Mouse (Mus musculus) olfactory bulb, adult 2 months (tissue): ENCODE data around the gene Fggy. TPM values are rescaled to one million over a fixed set of nuclear protein-coding genes. Genes with fewer than 3 reads are reported as not detected.

Experiments
- H3K27ac ChIP-seq: fragments of 200-500 bp; 2 replicates; pipeline ENCODE4 v1.5.1; 2012; ENCODE audit warnings: low read depth, low read length; ENCODE audit not compliant: insufficient read depth
- H3K4me1 ChIP-seq: fragments of 200-500 bp; 2 replicates; pipeline ENCODE4 v1.6.1; 2012; ENCODE audit warnings: low read length; ENCODE audit not compliant: control insufficient read depth, insufficient read depth
- H3K4me3 ChIP-seq: fragments of 200-500 bp; 2 replicates; pipeline ENCODE4 v1.5.1; 2012; ENCODE audit warnings: mild to moderate bottlenecking, low read depth, low read length, moderate library complexity; ENCODE audit not compliant: insufficient read depth
- CTCF ChIP-seq: fragments of 200-500 bp; IDR thresholded peaks from 2 replicates; pipeline ENCODE4 v1.5.1; 2012; ENCODE audit warnings: low read depth, mild to moderate bottlenecking, low read length, moderate library complexity; ENCODE audit not compliant: insufficient read depth
- POLR2A ChIP-seq: fragments of 200-500 bp; IDR thresholded peaks from 2 replicates; pipeline ENCODE4 v1.6.1; 2012; ENCODE audit warnings: mild to moderate bottlenecking, low read depth, low read length, moderate library complexity; ENCODE audit not compliant: insufficient read depth
- WGBS: fragments of 180-500 bp; shearing (Covaris S2); methylation state at CpG from one replicate; pipeline ENCODE4 v1.1.7; 2018; 5-methylcytosine and 5-hydroxymethylcytosine counted together
- polyA plus RNA-seq: library from polyadenylated mRNA; stranded (reverse); fragments of >200 nt; gene quantifications from 2 replicates; pipeline ENCODE4 v1.2.4, GENCODE M21; 2012; ENCODE audit warnings: low replicate concordance; ENCODE audit not compliant: missing spikeins, insufficient read depth, insufficient read length

Fggy gene
- polyA plus RNA-seq, 1 experiment: not detected

DNA sequence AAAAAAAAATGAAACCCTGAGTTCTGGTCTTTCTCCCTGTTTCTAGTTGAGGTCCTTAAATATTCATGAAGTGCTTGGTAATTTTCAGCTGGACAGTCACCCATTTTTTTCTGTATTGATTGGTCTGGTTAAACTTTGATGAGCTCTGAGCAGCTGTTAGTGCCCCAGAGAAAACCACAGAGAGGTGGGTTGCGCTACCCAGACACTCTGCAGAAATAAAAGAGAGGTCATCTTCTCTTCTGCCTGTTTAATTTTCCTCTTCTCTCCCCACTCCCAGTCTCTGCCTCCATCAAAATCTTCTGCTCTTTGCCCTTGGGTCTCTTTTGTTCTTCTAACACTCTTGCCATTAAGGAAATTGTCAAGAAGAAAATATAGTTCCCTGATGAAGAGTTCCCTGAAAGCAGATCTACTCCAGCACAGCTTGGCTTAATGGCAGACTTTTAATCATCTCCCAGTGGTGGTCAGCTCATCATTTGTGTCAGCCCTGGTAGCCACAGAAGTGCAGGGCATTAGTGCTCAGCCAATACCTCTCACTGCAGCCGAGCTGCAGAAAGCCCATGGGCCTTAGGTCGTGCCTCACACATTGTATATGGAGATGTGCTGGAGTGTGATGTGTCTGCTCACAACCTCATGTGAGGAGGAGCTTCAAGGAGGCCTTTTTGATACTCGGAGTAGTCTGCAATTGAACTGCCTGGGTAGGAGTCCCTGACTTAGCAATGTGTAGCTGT is 29.1 kb downstream of the Fggy start:
- no peak overlapping the region for H3K4me3 ChIP-seq
- no peak overlapping the region for H3K27ac ChIP-seq
- 91% methylated on average over 4 of the region's 4 CpGs for WGBS
- TF ChIP-seq CTCF (no peak), POLR2A (no peak)
- no peaks in the 10 kb centered on the region for H3K4me1 ChIP-seq

DNA sequence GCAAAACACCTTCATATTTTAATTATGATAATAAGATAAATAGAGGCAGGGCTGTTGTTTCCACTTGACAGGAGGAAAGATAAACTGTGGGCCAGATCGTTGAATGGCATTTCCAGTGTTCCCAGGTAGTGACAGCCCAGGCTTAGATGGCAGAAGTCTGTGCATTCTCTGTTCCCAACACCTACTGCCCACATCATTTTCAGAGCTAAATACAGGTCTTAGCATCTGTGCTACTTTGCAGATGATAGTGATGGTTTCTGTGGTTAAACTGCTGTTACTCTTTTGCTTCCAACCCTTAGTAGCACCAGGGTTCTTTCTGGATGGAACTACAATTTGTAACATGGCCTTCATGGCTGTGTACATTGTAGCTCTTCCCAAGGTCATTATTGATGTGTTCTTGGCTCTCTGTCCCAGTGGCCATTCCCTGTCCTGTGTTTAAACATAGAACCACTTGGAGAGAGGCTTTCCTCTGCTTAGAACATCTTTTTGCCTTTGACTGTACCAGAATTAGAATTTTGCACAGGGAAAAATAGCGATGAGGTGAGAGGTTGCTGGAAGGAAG is 31.5 kb downstream of the Fggy start:
- Histone ChIP-seq H3K4me3 (no peak overlapping the region), H3K4me1 (no peaks in the 10 kb centered on the region), H3K27ac (no peak overlapping the region)
- WGBS: 89% methylated on average over 2 of the region's 2 CpGs
- TF ChIP-seq POLR2A (no peak), CTCF (no peak)

DNA sequence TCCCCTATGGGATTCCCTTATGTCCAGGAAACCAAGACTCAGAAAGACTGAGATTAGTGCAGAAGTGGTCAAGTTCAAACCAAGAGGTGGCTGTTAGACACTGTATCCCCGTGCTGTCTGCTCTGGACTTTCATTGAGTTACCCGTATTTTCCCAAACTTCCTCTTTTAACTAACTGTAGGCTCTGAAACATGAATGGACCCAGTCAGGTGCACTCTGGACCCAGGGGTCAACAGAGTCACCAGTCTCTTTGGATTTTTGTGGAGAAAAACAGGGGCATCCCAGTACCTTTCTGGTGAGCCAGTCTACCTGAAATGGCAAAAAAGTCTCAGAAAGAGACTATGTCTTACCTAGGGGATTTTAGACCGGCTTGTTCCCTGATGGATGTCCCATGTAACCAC is 33.6 kb downstream of the Fggy start:
- TF ChIP-seq CTCF (no peak), POLR2A (no peak)
- H3K4me1 ChIP-seq: no peaks in the 10 kb centered on the region
- H3K27ac ChIP-seq: no peak overlapping the region
- no peak overlapping the region for H3K4me3 ChIP-seq
- 93% methylated on average over 3 of the region's 3 CpGs for WGBS

DNA sequence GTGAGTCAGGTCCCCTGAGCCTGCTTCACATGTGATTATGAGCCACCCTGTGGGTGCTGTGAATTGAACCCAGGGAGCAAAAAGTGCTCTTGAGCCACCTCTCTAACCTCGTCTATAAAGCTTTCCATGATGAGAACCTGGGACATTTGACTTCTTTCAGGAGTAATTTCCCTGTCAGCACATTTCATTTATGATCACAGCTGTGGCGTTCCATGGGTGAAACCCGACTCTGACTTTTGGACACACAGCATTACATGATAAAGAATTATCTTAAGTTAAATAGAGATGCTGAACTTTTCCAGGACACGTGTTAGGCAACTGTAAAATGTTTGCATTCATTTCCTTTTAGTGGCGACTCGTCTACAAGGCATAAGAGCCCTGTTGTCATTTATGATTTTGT is 39.9 kb downstream of the Fggy start:
- TF ChIP-seq POLR2A (no peak), CTCF (no peak)
- no peak overlapping the region for H3K27ac ChIP-seq
- H3K4me3 ChIP-seq: no peak overlapping the region
- H3K4me1 ChIP-seq: no peaks in the 10 kb centered on the region
- 95% methylated on average over 6 of the region's 6 CpGs for WGBS

DNA sequence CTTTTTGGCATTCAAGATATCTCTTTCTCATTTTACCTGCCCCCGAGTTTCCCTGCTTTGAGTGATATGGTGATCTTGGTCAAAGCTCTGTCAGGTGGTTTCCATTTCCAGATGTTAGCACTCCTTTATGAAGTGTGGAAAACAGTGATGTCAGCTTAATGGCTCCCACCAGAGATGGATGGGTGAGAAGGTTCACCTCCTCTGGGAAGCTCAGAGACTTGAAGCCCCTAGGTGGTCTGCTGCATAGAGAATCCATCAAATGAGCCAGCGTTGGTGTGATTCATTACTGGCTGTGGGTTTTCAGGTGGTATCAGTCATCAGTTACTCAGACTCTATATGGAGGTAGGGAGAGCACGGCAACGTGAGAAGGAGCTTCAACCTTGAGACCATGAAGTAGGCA is 44.5 kb downstream of the Fggy start:
- 96% methylated on average over 4 of the region's 4 CpGs for WGBS
- no peak overlapping the region for H3K4me3 ChIP-seq
- no peak overlapping the region for H3K27ac ChIP-seq
- no peak for TF ChIP-seq POLR2A
- no peak for TF ChIP-seq CTCF
- no peaks in the 10 kb centered on the region for H3K4me1 ChIP-seq

DNA sequence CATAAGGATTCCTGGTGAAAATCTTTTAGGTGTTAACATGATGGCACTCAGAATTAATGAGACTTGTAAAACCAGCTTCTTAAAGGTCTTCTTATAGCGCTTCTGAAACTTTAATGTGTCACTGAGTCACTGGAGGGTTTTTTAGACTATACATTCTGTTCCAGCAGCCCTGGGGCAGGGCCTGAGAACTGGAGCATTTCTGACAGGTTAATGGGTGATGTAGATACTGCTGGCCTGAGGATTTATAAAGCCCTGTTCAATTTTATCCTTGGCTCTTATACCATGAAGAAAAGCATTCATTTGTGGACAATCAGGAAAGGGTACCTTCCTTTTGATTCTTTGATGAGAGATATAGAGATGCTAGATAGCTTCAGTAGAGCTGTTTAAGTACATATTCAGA is 45.9 kb downstream of the Fggy start:
- H3K4me1 ChIP-seq: no peaks in the 10 kb centered on the region
- TF ChIP-seq CTCF (no peak), POLR2A (no peak)
- H3K27ac ChIP-seq: no peak overlapping the region
- WGBS: 94% methylated on average over 1 of the region's 1 CpGs
- no peak overlapping the region for H3K4me3 ChIP-seq

DNA sequence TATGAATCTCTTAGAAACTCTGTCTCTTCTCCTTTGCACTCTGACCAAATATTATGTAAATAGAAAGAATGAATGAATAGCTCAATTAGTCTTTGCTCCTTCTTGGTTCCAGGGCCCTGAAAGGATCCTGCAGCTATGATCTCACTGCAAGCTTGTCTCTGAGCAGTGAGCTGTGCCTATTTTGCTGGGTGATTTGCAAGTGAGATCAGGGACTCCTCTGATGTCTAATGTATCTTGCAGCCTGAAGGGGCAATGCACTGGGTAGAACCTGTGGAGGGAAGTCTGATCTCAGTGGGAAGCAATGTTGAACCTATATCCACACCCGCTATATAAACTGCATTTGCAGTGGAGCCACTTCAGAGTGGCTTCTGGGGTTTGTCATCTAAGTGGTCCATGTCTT is 53.4 kb downstream of the Fggy start:
- no peak for TF ChIP-seq CTCF
- TF ChIP-seq POLR2A: no peak

DNA sequence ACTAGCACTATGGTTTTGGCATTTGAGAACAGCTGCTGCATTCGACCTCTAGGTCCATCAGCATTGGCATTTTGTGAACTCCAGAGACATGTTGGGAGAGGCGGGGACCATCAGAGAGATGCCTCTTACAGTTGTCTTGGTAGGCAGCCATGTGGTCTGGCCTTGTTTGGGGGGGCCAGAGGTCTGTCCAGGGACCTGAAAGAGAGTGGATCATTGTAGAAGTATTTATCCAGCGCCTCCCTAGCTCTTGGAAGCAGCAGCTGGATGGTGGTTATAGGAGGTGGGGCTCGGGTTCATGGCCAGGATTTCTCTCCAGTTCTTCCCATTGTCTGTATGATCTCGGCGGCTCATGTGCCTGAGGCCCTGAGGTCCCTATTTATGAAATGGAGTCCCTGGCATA is 54.1 kb downstream of the Fggy start:
- 83% methylated on average over 6 of the region's 6 CpGs for WGBS
- Histone ChIP-seq H3K27ac (no peak overlapping the region), H3K4me3 (no peak overlapping the region), H3K4me1 (no peaks in the 10 kb centered on the region)
- TF ChIP-seq POLR2A (no peak), CTCF (no peak)

More for the DNA sequence above, 53.4 kb downstream of the Fggy start:
- no peak overlapping the region for H3K4me3 ChIP-seq
- 98% methylated on average over 1 of the region's 1 CpGs for WGBS
- H3K4me1 ChIP-seq: no peaks in the 10 kb centered on the region
- no peak overlapping the region for H3K27ac ChIP-seq

DNA sequence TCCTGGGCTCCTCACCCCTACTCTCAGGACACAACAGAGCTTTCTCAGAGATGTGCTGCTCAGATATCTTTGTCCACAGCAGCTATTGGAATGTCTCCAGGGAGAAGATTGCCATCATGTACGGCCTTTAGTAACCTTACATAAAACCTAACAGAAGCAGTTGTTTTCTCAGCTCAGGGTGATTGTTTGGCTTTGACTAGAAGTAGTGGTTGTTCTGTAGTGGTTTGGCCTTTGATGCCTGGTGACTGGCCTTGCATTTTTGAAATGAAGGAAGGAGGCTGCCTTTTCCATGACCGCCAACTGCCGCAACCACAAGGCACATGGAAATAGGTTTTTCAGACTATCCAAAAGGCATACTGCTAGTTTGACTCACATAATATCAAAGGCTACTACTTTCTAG is 63.7 kb downstream of the Fggy start:
- TF ChIP-seq CTCF: no peak
- no peak for TF ChIP-seq POLR2A
- Histone ChIP-seq H3K27ac (no peak overlapping the region), H3K4me1 (no peaks in the 10 kb centered on the region), H3K4me3 (no peak overlapping the region)
- 93% methylated on average over 3 of the region's 3 CpGs for WGBS
